Mouse (Mus musculus): ENCODE results near the gene Ankrd35. TPM values are rescaled to one million over a fixed set of nuclear protein-coding genes. Genes with fewer than 3 reads are reported as not detected.
"Not testable (repeated sequence)": the region's sequence is repeated elsewhere in the genome, so short reads cannot be mapped to it uniquely, and the experiment has no call there.

The Ankrd35 gene
- polyA plus RNA-seq, 1 experiment from 2014 or later = 1.8 TPM

DNA sequence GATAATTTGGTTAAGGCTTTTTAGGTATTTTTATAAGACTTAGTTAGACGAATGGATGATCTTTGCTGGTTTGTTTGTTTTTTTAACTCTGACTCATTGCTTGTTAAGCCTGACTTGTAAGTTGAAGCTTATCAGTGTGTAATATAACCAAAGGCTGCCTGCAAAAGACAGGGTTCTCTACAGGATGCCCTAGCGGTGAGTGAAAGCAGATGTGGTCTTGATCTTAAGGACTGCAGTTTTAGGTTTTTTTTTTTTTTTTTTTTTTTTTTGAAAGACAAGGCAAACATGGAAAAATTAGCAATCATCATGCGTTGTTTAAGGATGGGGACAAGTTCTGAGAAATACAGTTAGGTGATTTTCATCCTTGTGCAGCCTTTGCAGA, 59.5 kb downstream of the Ankrd35 start:
- H3K27ac ChIP-seq = no peak overlapping the region
- H3K36me3 ChIP-seq (replicated peaks; ENCODE audit: control insufficient read depth, insufficient read depth) = no peaks in the 10 kb centered on the region
- H3K9ac ChIP-seq = no peak overlapping the region
- no peaks in the 10 kb centered on the region for H3K9me3 ChIP-seq (ENCODE audit: control insufficient read depth, low read length)
- no peak overlapping the region for H3K4me3 ChIP-seq (replicated peaks; ENCODE audit: low read length)
- H3K4me2 ChIP-seq (replicated peaks) = peak overlapping the region; percentile 65
- DNase-seq (ENCODE audit: low spot score) = no peak
- no peak for ATAC-seq (ENCODE audit: low FRiP score)
- peaks cover 23% of the 10 kb centered on the region for H3K4me1 ChIP-seq (replicated peaks; ENCODE audit: control insufficient read depth, insufficient read depth, low read length)
- 80% methylated on average over 3 of the region's 3 CpGs for WGBS
- no peaks in the 10 kb centered on the region for H3K27me3 ChIP-seq (ENCODE audit: control insufficient read depth, insufficient read depth, low read length)

DNA sequence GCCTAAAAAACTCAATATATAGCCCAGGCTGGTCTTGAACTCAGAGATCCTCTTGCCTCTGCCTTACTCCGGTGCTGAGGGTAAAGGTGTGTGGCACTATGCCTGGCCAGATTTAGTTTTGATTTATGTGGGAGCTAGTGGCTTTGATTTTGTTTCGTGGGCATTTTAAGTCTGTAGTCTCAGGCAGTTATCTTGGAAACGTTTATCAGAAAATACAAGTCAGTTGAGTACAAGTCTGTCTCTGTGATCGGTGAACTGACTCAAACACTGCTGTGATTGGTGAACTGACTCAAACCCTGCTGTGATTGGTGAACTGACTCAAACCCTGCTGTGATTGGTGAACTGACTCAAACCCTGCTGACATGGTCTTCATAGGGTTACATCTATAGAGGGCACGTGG, 60.9 kb downstream of the Ankrd35 start:
- DNase-seq (ENCODE audit: low spot score) (no peak), ATAC-seq (ENCODE audit: low FRiP score) (no peak)
- H3K4me2 ChIP-seq (replicated peaks) = no peak overlapping the region
- no peak overlapping the region for H3K4me3 ChIP-seq (replicated peaks; ENCODE audit: low read length)
- WGBS = 73% methylated on average over 5 of the region's 5 CpGs
- no peak overlapping the region for H3K27ac ChIP-seq
- H3K9me3 ChIP-seq (ENCODE audit: control insufficient read depth, low read length) = no peaks in the 10 kb centered on the region
- no peak overlapping the region for H3K9ac ChIP-seq
- no peaks in the 10 kb centered on the region for H3K36me3 ChIP-seq (replicated peaks; ENCODE audit: control insufficient read depth, insufficient read depth)
- no peaks in the 10 kb centered on the region for H3K27me3 ChIP-seq (ENCODE audit: control insufficient read depth, insufficient read depth, low read length)
- peaks cover 23% of the 10 kb centered on the region for H3K4me1 ChIP-seq (replicated peaks; ENCODE audit: control insufficient read depth, insufficient read depth, low read length)

DNA sequence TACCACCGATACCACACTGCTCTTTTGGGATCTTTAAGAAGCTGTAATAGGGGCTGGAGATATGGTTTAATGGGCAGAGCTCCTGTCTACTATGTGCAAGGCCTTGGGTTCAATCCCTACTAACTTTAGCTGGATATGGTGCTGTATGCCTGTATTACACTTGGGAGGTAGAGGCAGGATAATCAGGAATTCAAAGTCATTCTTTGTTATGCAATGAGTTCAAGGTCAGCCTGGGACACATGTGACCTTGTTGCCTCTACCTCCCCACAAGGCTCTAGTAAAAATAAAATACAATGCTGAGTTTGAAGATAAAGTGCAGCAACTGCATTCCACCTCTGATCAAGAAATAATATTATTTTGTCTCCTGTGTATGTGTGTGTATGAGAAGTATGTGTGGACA, 64.1 kb downstream of the Ankrd35 start:
- 97% methylated on average over 1 of the region's 1 CpGs for WGBS
- Histone ChIP-seq H3K4me3 (replicated peaks; ENCODE audit: low read length) (no peak overlapping the region), H3K4me2 (replicated peaks) (no peak overlapping the region), H3K9ac (no peak overlapping the region), H3K9me3 (ENCODE audit: control insufficient read depth, low read length) (no peaks in the 10 kb centered on the region), H3K36me3 (replicated peaks; ENCODE audit: control insufficient read depth, insufficient read depth) (no peaks in the 10 kb centered on the region), H3K27ac (no peak overlapping the region), H3K4me1 (replicated peaks; ENCODE audit: control insufficient read depth, insufficient read depth, low read length) (peaks cover 9% of the 10 kb centered on the region), H3K27me3 (ENCODE audit: control insufficient read depth, insufficient read depth, low read length) (no peaks in the 10 kb centered on the region)
- DNase-seq (ENCODE audit: low spot score) (no peak), ATAC-seq (ENCODE audit: low FRiP score) (no peak)

DNA sequence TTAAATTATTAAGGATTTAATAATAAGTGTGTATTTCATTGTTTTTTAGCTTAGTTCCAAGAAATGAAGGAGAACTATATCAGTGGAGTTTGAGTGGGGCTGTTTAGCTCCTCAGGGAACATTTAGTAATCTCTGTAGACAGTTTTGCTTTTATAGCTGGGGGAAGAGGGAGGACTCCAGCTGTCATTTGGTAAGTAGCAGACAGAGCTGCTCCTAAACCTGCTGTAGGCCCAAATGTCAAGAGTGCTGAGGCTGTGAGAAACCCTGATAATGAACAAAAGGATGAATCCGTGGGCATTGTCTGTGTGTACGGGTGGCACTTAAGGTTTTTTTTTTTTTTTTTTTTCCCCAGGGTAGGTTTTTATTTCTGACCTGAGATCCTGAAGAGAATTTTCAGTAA, 65.3 kb downstream of the Ankrd35 start:
- ATAC-seq (ENCODE audit: low FRiP score) = no peak
- Histone ChIP-seq H3K27me3 (ENCODE audit: control insufficient read depth, insufficient read depth, low read length) (no peaks in the 10 kb centered on the region), H3K36me3 (replicated peaks; ENCODE audit: control insufficient read depth, insufficient read depth) (no peaks in the 10 kb centered on the region), H3K9me3 (ENCODE audit: control insufficient read depth, low read length) (no peaks in the 10 kb centered on the region), H3K9ac (no peak overlapping the region), H3K4me2 (replicated peaks) (no peak overlapping the region), H3K27ac (no peak overlapping the region), H3K4me1 (replicated peaks; ENCODE audit: control insufficient read depth, insufficient read depth, low read length) (no peaks in the 10 kb centered on the region; the same call in 1 of the 2 replicates), H3K4me3 (replicated peaks; ENCODE audit: low read length) (no peak overlapping the region)
- no peak for DNase-seq (ENCODE audit: low spot score)
- 77% methylated on average over 2 of the region's 2 CpGs for WGBS

DNA sequence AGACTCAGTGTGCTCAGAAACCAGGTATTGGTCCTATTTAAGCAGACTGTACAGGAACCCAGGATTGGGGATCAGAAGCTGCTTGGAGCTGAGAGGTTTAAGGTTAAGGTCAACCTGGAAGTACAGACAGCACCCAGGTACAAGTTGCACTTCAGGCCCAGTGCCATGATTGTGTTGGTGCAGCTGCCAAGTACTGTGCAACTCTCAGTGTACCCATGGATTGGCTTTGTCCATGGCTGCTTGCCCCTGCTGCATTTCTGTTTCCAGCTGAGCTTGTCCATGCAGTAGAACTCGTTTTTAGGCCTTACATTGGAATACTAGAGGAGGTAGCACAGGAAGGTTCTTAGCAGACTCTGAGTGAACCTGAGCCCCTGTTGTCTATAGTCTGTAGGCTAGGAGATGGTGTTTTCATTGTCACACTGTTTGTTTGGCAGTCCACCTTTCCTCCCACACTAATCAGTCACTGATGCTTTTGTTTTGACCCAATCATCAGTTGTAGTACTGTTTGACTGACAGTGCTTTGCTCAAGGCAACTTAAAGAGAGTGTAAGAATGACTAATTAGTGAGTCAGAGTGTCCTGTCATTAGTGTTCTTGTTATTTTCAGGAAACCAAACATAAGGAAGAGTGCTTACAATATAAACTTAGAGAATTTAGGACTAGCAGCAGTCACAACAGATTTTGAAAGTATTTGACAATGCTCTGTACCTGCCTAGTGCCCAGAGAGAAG, 67.2 kb downstream of the Ankrd35 start:
- Histone ChIP-seq H3K4me2 (replicated peaks) (no peak overlapping the region), H3K4me3 (replicated peaks; ENCODE audit: low read length) (no peak overlapping the region), H3K4me1 (replicated peaks; ENCODE audit: control insufficient read depth, insufficient read depth, low read length) (no peaks in the 10 kb centered on the region), H3K36me3 (replicated peaks; ENCODE audit: control insufficient read depth, insufficient read depth) (no peaks in the 10 kb centered on the region), H3K27me3 (ENCODE audit: control insufficient read depth, insufficient read depth, low read length) (no peaks in the 10 kb centered on the region), H3K9me3 (ENCODE audit: control insufficient read depth, low read length) (no peaks in the 10 kb centered on the region), H3K9ac (no peak overlapping the region), H3K27ac (no peak overlapping the region)
- no peak for ATAC-seq (ENCODE audit: low FRiP score)
- WGBS = 56% methylated on average over 1 of the region's 1 CpGs
- DNase-seq (ENCODE audit: low spot score) = no peak

DNA sequence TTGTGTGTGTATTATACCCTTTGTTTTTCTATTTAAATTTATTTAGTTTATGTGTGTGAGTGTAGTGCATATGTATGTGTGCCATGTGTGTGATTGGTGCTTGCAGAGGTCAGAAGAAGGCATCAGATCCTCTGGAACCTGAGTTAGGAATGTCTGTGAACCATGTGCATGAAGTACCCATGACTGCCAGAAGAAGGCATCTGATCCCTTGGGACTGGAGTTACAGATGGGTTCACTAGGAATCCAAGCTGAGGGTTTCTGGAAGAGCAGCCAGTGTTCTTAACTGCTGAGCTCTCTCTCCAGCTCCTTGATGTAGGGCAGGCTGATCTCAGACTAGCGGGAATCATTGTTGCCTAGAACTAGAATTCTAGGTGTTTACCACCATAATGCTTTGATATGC, 68.1 kb downstream of the Ankrd35 start:
- Histone ChIP-seq H3K9ac (no peak overlapping the region), H3K9me3 (ENCODE audit: control insufficient read depth, low read length) (no peaks in the 10 kb centered on the region), H3K4me3 (replicated peaks; ENCODE audit: low read length) (no peak overlapping the region), H3K27me3 (ENCODE audit: control insufficient read depth, insufficient read depth, low read length) (no peaks in the 10 kb centered on the region), H3K4me2 (replicated peaks) (no peak overlapping the region), H3K4me1 (replicated peaks; ENCODE audit: control insufficient read depth, insufficient read depth, low read length) (no peaks in the 10 kb centered on the region), H3K36me3 (replicated peaks; ENCODE audit: control insufficient read depth, insufficient read depth) (no peaks in the 10 kb centered on the region), H3K27ac (no peak overlapping the region)
- WGBS = 94% methylated on average over 1 of the region's 1 CpGs
- DNase-seq (ENCODE audit: low spot score) (no peak), ATAC-seq (ENCODE audit: low FRiP score) (no peak)

DNA sequence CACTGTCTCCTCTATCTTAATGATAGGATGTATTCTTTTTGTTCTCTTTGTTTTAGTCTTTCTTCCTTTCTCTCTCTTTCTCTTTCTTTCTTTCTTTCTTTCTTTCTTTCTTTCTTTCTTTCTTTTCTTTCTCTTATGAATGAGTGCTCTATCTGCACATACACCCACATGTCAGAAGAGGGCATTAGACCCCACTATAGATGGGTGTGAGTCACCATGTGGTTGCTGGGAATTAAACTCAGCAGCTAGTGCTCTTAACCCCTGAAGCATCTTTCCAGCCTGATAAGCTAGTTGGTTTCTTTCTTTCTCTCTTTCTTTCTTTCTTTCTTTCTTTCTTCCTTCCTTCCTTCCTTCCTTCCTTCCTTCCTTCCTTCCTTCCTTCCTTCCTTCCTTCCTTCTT, 70.3 kb downstream of the Ankrd35 start:
- not testable (repeated sequence) for H3K4me3 ChIP-seq (replicated peaks; ENCODE audit: low read length); H3K9me3 ChIP-seq (ENCODE audit: control insufficient read depth, low read length); H3K36me3 ChIP-seq (replicated peaks; ENCODE audit: control insufficient read depth, insufficient read depth); H3K4me1 ChIP-seq (replicated peaks; ENCODE audit: control insufficient read depth, insufficient read depth, low read length); H3K27me3 ChIP-seq (ENCODE audit: control insufficient read depth, insufficient read depth, low read length); ATAC-seq (ENCODE audit: low FRiP score); H3K27ac ChIP-seq; H3K9ac ChIP-seq; DNase-seq (ENCODE audit: low spot score); H3K4me2 ChIP-seq (replicated peaks)

Other genes with a start within 250 kb of the Ankrd35 start
- gene BC107364, start 217.8 kb upstream of the Ankrd35 start, polyA plus RNA-seq (2014; fragmentation: Nextera tagmentation; extraction: Ambion mirVana) = not detected in 2 replicates
- gene Hfe2, start 145.0 kb upstream of the Ankrd35 start, polyA plus RNA-seq (2014; fragmentation: Nextera tagmentation; extraction: Ambion mirVana) = 1.9 and 2.1 TPM in 2 replicates
- gene Txnip, start 112.2 kb upstream of the Ankrd35 start, polyA plus RNA-seq (2014; fragmentation: Nextera tagmentation; extraction: Ambion mirVana) = 53.2 and 71.4 TPM in 2 replicates
- gene Gm16253, start 93.1 kb upstream of the Ankrd35 start, polyA plus RNA-seq (2014; fragmentation: Nextera tagmentation; extraction: Ambion mirVana) = 0.39 TPM in 1 of 2 replicates, not detected in the other
- gene Polr3gl, start 76.0 kb upstream of the Ankrd35 start, polyA plus RNA-seq (2014; fragmentation: Nextera tagmentation; extraction: Ambion mirVana) = 11.0 and 18.5 TPM in 2 replicates
- 17.5 and 22.3 TPM in 2 replicates for gene Ankrd34a, start 73.5 kb upstream of the Ankrd35 start, polyA plus RNA-seq (2014; fragmentation: Nextera tagmentation; extraction: Ambion mirVana)
- 6.1 and 6.4 TPM in 2 replicates for gene Lix1l, start 69.0 kb upstream of the Ankrd35 start, polyA plus RNA-seq (2014; fragmentation: Nextera tagmentation; extraction: Ambion mirVana)
- 101 and 104 TPM in 2 replicates for gene Rbm8a, start 40.2 kb upstream of the Ankrd35 start, polyA plus RNA-seq (2014; fragmentation: Nextera tagmentation; extraction: Ambion mirVana)
- gene Pex11b, start 34.8 kb upstream of the Ankrd35 start, polyA plus RNA-seq (2014; fragmentation: Nextera tagmentation; extraction: Ambion mirVana) = 57.0 and 58.2 TPM in 2 replicates
- gene Gm42957, start 34.7 kb upstream of the Ankrd35 start, polyA plus RNA-seq (2014; fragmentation: Nextera tagmentation; extraction: Ambion mirVana) = 0.07 TPM in 1 of 2 replicates, not detected in the other
- gene Itga10, start 24.5 kb upstream of the Ankrd35 start, polyA plus RNA-seq (2014; fragmentation: Nextera tagmentation; extraction: Ambion mirVana) = 0.86 and 0.99 TPM in 2 replicates
- gene Pias3, start 26.3 kb downstream of the Ankrd35 start, polyA plus RNA-seq (2014; fragmentation: Nextera tagmentation; extraction: Ambion mirVana) = 27.5 and 29.3 TPM in 2 replicates
- 16.5 and 17.3 TPM in 2 replicates for gene Nudt17, start 38.4 kb downstream of the Ankrd35 start, polyA plus RNA-seq (2014; fragmentation: Nextera tagmentation; extraction: Ambion mirVana)
- gene Polr3c, start 57.5 kb downstream of the Ankrd35 start, polyA plus RNA-seq (2014; fragmentation: Nextera tagmentation; extraction: Ambion mirVana) = 28.1 and 28.3 TPM in 2 replicates
- 79.4 and 89.2 TPM in 2 replicates for gene Rnf115, start 57.5 kb downstream of the Ankrd35 start, polyA plus RNA-seq (2014; fragmentation: Nextera tagmentation; extraction: Ambion mirVana)
- gene Pdzk1, start 159.2 kb downstream of the Ankrd35 start, polyA plus RNA-seq (2014; fragmentation: Nextera tagmentation; extraction: Ambion mirVana) = 0.09 and 0.16 TPM in 2 replicates
- 0.27 and 0.35 TPM in 2 replicates for gene Cd160, start 159.2 kb downstream of the Ankrd35 start, polyA plus RNA-seq (2014; fragmentation: Nextera tagmentation; extraction: Ambion mirVana)
- 1.3 TPM in 2 replicates for gene Gja5, start 234.6 kb downstream of the Ankrd35 start, polyA plus RNA-seq (2014; fragmentation: Nextera tagmentation; extraction: Ambion mirVana)
- 42.1 and 44.5 TPM in 2 replicates for gene Gpr89, start 235.2 kb downstream of the Ankrd35 start, polyA plus RNA-seq (2014; fragmentation: Nextera tagmentation; extraction: Ambion mirVana)